Comparison of ENCODE assay signal across 9 mouse cellular contexts in the genomic region with DNA sequence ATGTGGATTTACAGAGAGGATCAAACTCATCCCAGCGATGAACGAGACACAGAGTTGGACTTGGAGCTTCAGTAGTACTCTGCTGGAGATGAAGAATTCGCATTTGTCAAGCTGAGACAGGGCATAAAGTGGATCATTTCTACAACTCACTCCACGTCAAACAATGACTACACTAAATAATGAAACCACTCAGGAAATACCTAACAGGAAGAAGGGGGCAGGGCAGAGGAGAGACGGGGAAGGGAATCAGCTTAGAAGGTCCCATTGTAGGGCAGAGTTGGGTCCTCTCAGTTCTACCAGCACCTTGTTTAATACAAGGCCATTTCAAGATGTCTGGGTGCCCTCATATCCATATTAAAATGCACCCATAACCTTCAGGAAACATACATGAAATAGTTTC. TPM values are rescaled to one million over a fixed set of nuclear protein-coding genes. Genes with fewer than 3 reads are reported as not detected.
DNase-seq lines count a peak whose midpoint lies in the region; ATAC-seq and TF ChIP-seq lines count a peak whose summit lies in the region.
"Had no signal": no experiment of that assay in that cellular context is flagged by ENCODE, and none has a peak within 500 bp of the region (broad histone marks: within the 10 kb centered on the region; RNA-seq: fewer than 3 reads in every experiment).

No protein-coding gene starts in this region.

- peak overlapping the region; percentile 5 for H3K27ac ChIP-seq in lung, embryonic 14.5 days (ENCODE audit: low read depth)
- peak overlapping the region; percentile 1; the same call in 1 of the 2 replicates for H3K27ac ChIP-seq in heart, embryonic 16.5 days (ENCODE audit: low read length)
- no peak overlapping the region for H3K27ac ChIP-seq in neural tube, embryonic 15.5 days (replicated peaks)
- no peak overlapping the region for H3K27ac ChIP-seq in midbrain, embryonic 10.5 days (replicated peaks)

- TF ChIP-seq CTCF in lung, embryonic 14.5 days (IDR thresholded peaks at IDR 0.05; ENCODE audit: low read depth), result no peak
- no peak for TF ChIP-seq CTCF in lung, adult 2 months (IDR thresholded peaks at IDR 0.05; ENCODE audit: insufficient read depth, low read length)

- no peak overlapping the region for H3K4me3 ChIP-seq in lung, embryonic 14.5 days (ENCODE audit: low read depth, low read length)
- H3K4me3 ChIP-seq in lung, adult 2 months (replicated peaks; ENCODE audit: extremely low read depth, low read depth, low read length), result no peak overlapping the region
- no peak overlapping the region for H3K4me3 ChIP-seq in heart, embryonic 16.5 days (ENCODE audit: low read length)
- no peak overlapping the region for H3K4me3 ChIP-seq in neural tube, embryonic 15.5 days (replicated peaks)
- H3K4me3 ChIP-seq in midbrain, embryonic 10.5 days, result no peak overlapping the region

- WGBS in lung, embryonic 14.5 days, result 68% methylated on average over 5 of the region's 5 CpGs
- WGBS in lung, adult 2 months, result 31% methylated on average over 5 of the region's 5 CpGs
- 66% methylated on average over 5 of the region's 5 CpGs for WGBS in heart, embryonic 16.5 days
- 86% methylated on average over 5 of the region's 5 CpGs for WGBS in neural tube, embryonic 15.5 days
- WGBS in midbrain, embryonic 10.5 days, result 86% methylated on average over 5 of the region's 5 CpGs

- no peak overlapping the region for H3K4me2 ChIP-seq in lung, embryonic 14.5 days
- H3K4me2 ChIP-seq in heart, embryonic 16.5 days (ENCODE audit: low read depth, low read length), result peak overlapping the region; percentile 7
- H3K4me2 ChIP-seq in neural tube, embryonic 15.5 days, result no peak overlapping the region

- TF ChIP-seq POLR2A in lung, adult 2 months (IDR thresholded peaks at IDR 0.05; ENCODE audit: borderline replicate concordance, extremely low read depth, low read depth, low read length), result no peak

- no peak for ATAC-seq in lung, embryonic 14.5 days (ENCODE audit: insufficient read depth)
- ATAC-seq in heart, embryonic 16.5 days (replicated peaks; ENCODE audit: extremely low read depth, insufficient read depth, low FRiP score), result no peak
- no peak for ATAC-seq in neural tube, embryonic 15.5 days (ENCODE audit: low FRiP score)

- H3K4me1 ChIP-seq in lung, embryonic 14.5 days (ENCODE audit: insufficient read depth), result peaks cover 19% of the 10 kb centered on the region
- H3K4me1 ChIP-seq in lung, adult 2 months (ENCODE audit: control insufficient read depth, insufficient read depth, low read length), result peaks cover 21% of the 10 kb centered on the region
- H3K4me1 ChIP-seq in heart, embryonic 16.5 days (ENCODE audit: control insufficient read depth, insufficient read depth, low read length), result peaks cover 34% of the 10 kb centered on the region
- H3K4me1 ChIP-seq in neural tube, embryonic 15.5 days, result peaks cover 61% of the 10 kb centered on the region
- peaks cover 20% of the 10 kb centered on the region for H3K4me1 ChIP-seq in midbrain, embryonic 10.5 days

- no peak overlapping the region for H3K9ac ChIP-seq in lung, embryonic 14.5 days
- H3K9ac ChIP-seq in heart, embryonic 16.5 days (ENCODE audit: low read length), result no peak overlapping the region
- H3K9ac ChIP-seq in neural tube, embryonic 15.5 days (replicated peaks), result no peak overlapping the region

- H3K27me3 ChIP-seq in lung, embryonic 14.5 days (ENCODE audit: insufficient read depth, low read length), result no peaks in the 10 kb centered on the region
- H3K27me3 ChIP-seq in heart, embryonic 16.5 days (ENCODE audit: control insufficient read depth, insufficient read depth, low read length), result no peaks in the 10 kb centered on the region
- H3K27me3 ChIP-seq in neural tube, embryonic 15.5 days (replicated peaks), result no peaks in the 10 kb centered on the region
- H3K27me3 ChIP-seq in midbrain, embryonic 10.5 days (ENCODE audit: low read depth, poor library complexity, severe bottlenecking), result no peaks in the 10 kb centered on the region

- DNase-seq in lung, embryonic 14.5 days, result no peak
- DNase-seq in lung, adult 2 months, result no peak
- peak; percentile 48 for DNase-seq in lung, postnatal 25 days (ENCODE audit: low spot score)
- DNase-seq in left cerebral cortex, adult 11 months (ENCODE audit: low spot score), result no peak
- DNase-seq in midbrain, embryonic 10.5 days (ENCODE audit: low spot score), result no peak
- DNase-seq: cerebellum, adult 18-20 months; gastrocnemius, postnatal 25 days had no signal

- H3K9me3 ChIP-seq in lung, embryonic 14.5 days (ENCODE audit: low read depth, low read length), result no peaks in the 10 kb centered on the region
- H3K9me3 ChIP-seq in heart, embryonic 16.5 days (replicated peaks; ENCODE audit: control insufficient read depth, low read length), result no peaks in the 10 kb centered on the region
- no peaks in the 10 kb centered on the region for H3K9me3 ChIP-seq in neural tube, embryonic 15.5 days (replicated peaks)
- H3K9me3 ChIP-seq in midbrain, embryonic 10.5 days (replicated peaks), result no peaks in the 10 kb centered on the region

- no peaks in the 10 kb centered on the region for H3K36me3 ChIP-seq in lung, embryonic 14.5 days (ENCODE audit: insufficient read depth)
- H3K36me3 ChIP-seq in heart, embryonic 16.5 days (ENCODE audit: control insufficient read depth, insufficient read depth), result no peaks in the 10 kb centered on the region
- no peaks in the 10 kb centered on the region for H3K36me3 ChIP-seq in neural tube, embryonic 15.5 days
- H3K36me3 ChIP-seq in midbrain, embryonic 10.5 days, result peaks cover 13% of the 10 kb centered on the region; the same call in 1 of the 2 replicates

RNA-seq across cellular contexts. Expression of gene Rab8b, which starts 4.1 kb away (rescaled TPM):
- 29.9 and 35.0 TPM in 2 replicates for polyA plus RNA-seq in lung, embryonic 14.5 days (2014; fragmentation: Nextera tagmentation; extraction: Ambion mirVana)
- 11.9 and 19.2 TPM in 2 replicates for polyA plus RNA-seq in lung, adult 2 months (2012; rRNA removed)
- 17.2 and 17.6 TPM in 2 replicates for polyA plus RNA-seq in heart, embryonic 16.5 days (2015; fragmentation: Nextera tagmentation; extraction: Ambion mirVana)
- 30.8 and 32.1 TPM in 2 replicates for polyA plus RNA-seq in neural tube, embryonic 15.5 days (2015; fragmentation: Nextera tagmentation; extraction: Ambion mirVana)
- polyA plus RNA-seq in midbrain, embryonic 10.5 days (2016; fragmentation: Nextera tagmentation; extraction: Ambion mirVana), result 26.7 and 32.1 TPM in 2 replicates

RNA-seq across cellular contexts. Expression of gene Rps27l, which starts 30.5 kb away (rescaled TPM):
- 656 and 719 TPM in 2 replicates for polyA plus RNA-seq in lung, embryonic 14.5 days (2014; fragmentation: Nextera tagmentation; extraction: Ambion mirVana)
- 31.1 and 36.3 TPM in 2 replicates for polyA plus RNA-seq in lung, adult 2 months (2012; rRNA removed)
- 437 and 444 TPM in 2 replicates for polyA plus RNA-seq in heart, embryonic 16.5 days (2015; fragmentation: Nextera tagmentation; extraction: Ambion mirVana)
- 234 and 310 TPM in 2 replicates for polyA plus RNA-seq in neural tube, embryonic 15.5 days (2015; fragmentation: Nextera tagmentation; extraction: Ambion mirVana)
- polyA plus RNA-seq in midbrain, embryonic 10.5 days (2016; fragmentation: Nextera tagmentation; extraction: Ambion mirVana), result 659 and 790 TPM in 2 replicates

RNA-seq across cellular contexts. Expression of gene Lactb, which starts 59.9 kb away (rescaled TPM):
- polyA plus RNA-seq in lung, embryonic 14.5 days (2014; fragmentation: Nextera tagmentation; extraction: Ambion mirVana), result 8.7 and 9.8 TPM in 2 replicates
- 7.4 and 10.9 TPM in 2 replicates for polyA plus RNA-seq in lung, adult 2 months (2012; rRNA removed)
- 5.4 and 6.3 TPM in 2 replicates for polyA plus RNA-seq in heart, embryonic 16.5 days (2015; fragmentation: Nextera tagmentation; extraction: Ambion mirVana)
- polyA plus RNA-seq in neural tube, embryonic 15.5 days (2015; fragmentation: Nextera tagmentation; extraction: Ambion mirVana), result 12.4 and 12.7 TPM in 2 replicates
- 8.2 and 9.6 TPM in 2 replicates for polyA plus RNA-seq in midbrain, embryonic 10.5 days (2016; fragmentation: Nextera tagmentation; extraction: Ambion mirVana)

Comparison
In these comparisons a context has a peak if more than half of its experiments do, and no peak if none do; other contexts are left out.
1. H3K27ac ChIP-seq: peak in lung, embryonic 14.5 days (single experiment) and heart, embryonic 16.5 days (single experiment); none in neural tube, embryonic 15.5 days (single experiment) and midbrain, embryonic 10.5 days (single experiment).